Mouse (Mus musculus): ENCODE results near the gene Pakap. TPM values are rescaled to one million over a fixed set of nuclear protein-coding genes. Genes with fewer than 3 reads are reported as not detected.

Pakap gene
- polyA plus RNA-seq, 2 experiments: 0.51 TPM; not detected in 1

GRCm38 (mm10) chr4:57651547-57651946, 83.6 kb downstream of the Pakap start:
- H3K4me3 ChIP-seq (ENCODE audit: insufficient read depth in 1 of 2, low read depth in 2 of 2, low read length in 2 of 2): no peak overlapping the region
- no peaks in the 10 kb centered on the region for H3K36me3 ChIP-seq (replicated peaks; ENCODE audit: control insufficient read depth, insufficient read depth, low read depth)
- no peak overlapping the region for H3K4me2 ChIP-seq (ENCODE audit: low read depth)
- no peak overlapping the region for H3K9ac ChIP-seq (replicated peaks)
- no peak for TF ChIP-seq EP300 (IDR thresholded peaks at IDR 0.05; ENCODE audit: low read depth)
- no peak for TF ChIP-seq CTCF (IDR thresholded peaks at IDR 0.05; ENCODE audit: low read depth)
- no peak overlapping the region for H3K27ac ChIP-seq
- WGBS (ENCODE audit: insufficient replicate concordance): 73% methylated on average over 8 of the region's 8 CpGs
- no peaks in the 10 kb centered on the region for H3K4me1 ChIP-seq (replicated peaks; ENCODE audit: control insufficient read depth in 2 of 2, insufficient read depth in 2 of 2, low read length in 1 of 2)
- DNase-seq (ENCODE audit: low read depth in 3 of 3, low spot score in 3 of 3): no peak
- H3K9me3 ChIP-seq (ENCODE audit: control insufficient read depth, low read length): no peaks in the 10 kb centered on the region
- H3K27me3 ChIP-seq (ENCODE audit: control insufficient read depth, insufficient read depth, low read length): no peaks in the 10 kb centered on the region
- ATAC-seq (ENCODE audit: insufficient read depth): no peak

- Histone ChIP-seq H3K27me3 (ENCODE audit: control insufficient read depth, insufficient read depth, low read length) (no peaks in the 10 kb centered on the region), H3K36me3 (replicated peaks; ENCODE audit: control insufficient read depth, insufficient read depth, low read depth) (no peaks in the 10 kb centered on the region), H3K4me1 (replicated peaks; ENCODE audit: control insufficient read depth in 2 of 2, insufficient read depth in 2 of 2, low read length in 1 of 2) (no peaks in the 10 kb centered on the region), H3K4me2 (ENCODE audit: low read depth) (no peak overlapping the region), H3K9ac (replicated peaks) (no peak overlapping the region), H3K9me3 (ENCODE audit: control insufficient read depth, low read length) (no peaks in the 10 kb centered on the region), H3K4me3 (ENCODE audit: insufficient read depth in 1 of 2, low read depth in 2 of 2, low read length in 2 of 2) (no peak overlapping the region), H3K27ac (no peak overlapping the region)
- DNase-seq (ENCODE audit: low read depth in 3 of 3, low spot score in 3 of 3): no peak
- TF ChIP-seq CTCF (IDR thresholded peaks at IDR 0.05; ENCODE audit: low read depth): no peak
- TF ChIP-seq EP300 (IDR thresholded peaks at IDR 0.05; ENCODE audit: low read depth): no peak
- no peak for ATAC-seq (ENCODE audit: insufficient read depth)
- 58% methylated on average over 5 of the region's 5 CpGs for WGBS (ENCODE audit: insufficient replicate concordance)
Measured at GRCm38 (mm10) chr4:57652185-57652904, 84.4 kb downstream of the Pakap start.

GRCm38 (mm10) chr4:57655966-57656365, 88.0 kb downstream of the Pakap start:
- no peak for DNase-seq (ENCODE audit: low read depth in 3 of 3, low spot score in 3 of 3)
- ATAC-seq (ENCODE audit: insufficient read depth): no peak
- Histone ChIP-seq H3K9me3 (ENCODE audit: control insufficient read depth, low read length) (no peaks in the 10 kb centered on the region), H3K4me1 (replicated peaks; ENCODE audit: control insufficient read depth in 2 of 2, insufficient read depth in 2 of 2, low read length in 1 of 2) (no peaks in the 10 kb centered on the region), H3K9ac (replicated peaks) (no peak overlapping the region), H3K4me3 (ENCODE audit: insufficient read depth in 1 of 2, low read depth in 2 of 2, low read length in 2 of 2) (no peak overlapping the region), H3K36me3 (replicated peaks; ENCODE audit: control insufficient read depth, insufficient read depth, low read depth) (no peaks in the 10 kb centered on the region), H3K4me2 (ENCODE audit: low read depth) (no peak overlapping the region), H3K27ac (no peak overlapping the region), H3K27me3 (ENCODE audit: control insufficient read depth, insufficient read depth, low read length) (no peaks in the 10 kb centered on the region)
- TF ChIP-seq EP300 (IDR thresholded peaks at IDR 0.05; ENCODE audit: low read depth) (no peak), CTCF (IDR thresholded peaks at IDR 0.05; ENCODE audit: low read depth) (no peak)
- 40% methylated on average over 1 of the region's 1 CpGs for WGBS (ENCODE audit: insufficient replicate concordance)

- no peaks in the 10 kb centered on the region for H3K9me3 ChIP-seq (ENCODE audit: control insufficient read depth, low read length)
- WGBS (ENCODE audit: insufficient replicate concordance): 77% methylated on average over 12 of the region's 12 CpGs
- TF ChIP-seq CTCF (IDR thresholded peaks at IDR 0.05; ENCODE audit: low read depth): no peak
- TF ChIP-seq EP300 (IDR thresholded peaks at IDR 0.05; ENCODE audit: low read depth): no peak
- no peak overlapping the region for H3K4me2 ChIP-seq (ENCODE audit: low read depth)
- H3K27ac ChIP-seq: no peak overlapping the region
- H3K36me3 ChIP-seq (replicated peaks; ENCODE audit: control insufficient read depth, insufficient read depth, low read depth): no peaks in the 10 kb centered on the region
- H3K4me3 ChIP-seq (ENCODE audit: insufficient read depth in 1 of 2, low read depth in 2 of 2, low read length in 2 of 2): no peak overlapping the region
- ATAC-seq (ENCODE audit: insufficient read depth) (no peak), DNase-seq (ENCODE audit: low read depth in 3 of 3, low spot score in 3 of 3) (no peak)
- H3K9ac ChIP-seq (replicated peaks): no peak overlapping the region
- no peaks in the 10 kb centered on the region for H3K27me3 ChIP-seq (ENCODE audit: control insufficient read depth, insufficient read depth, low read length)
- no peaks in the 10 kb centered on the region for H3K4me1 ChIP-seq (replicated peaks; ENCODE audit: control insufficient read depth in 2 of 2, insufficient read depth in 2 of 2, low read length in 1 of 2)
Measured at GRCm38 (mm10) chr4:57656388-57656787, 88.4 kb downstream of the Pakap start.

GRCm38 (mm10) chr4:57656861-57657260, 88.9 kb downstream of the Pakap start:
- DNase-seq (ENCODE audit: low read depth in 3 of 3, low spot score in 3 of 3): no peak
- no peak overlapping the region for H3K27ac ChIP-seq

More at GRCm38 (mm10) chr4:57656861-57657260, 88.9 kb downstream of the Pakap start:
- Histone ChIP-seq H3K4me3 (ENCODE audit: insufficient read depth in 1 of 2, low read depth in 2 of 2, low read length in 2 of 2) (no peak overlapping the region), H3K4me1 (replicated peaks; ENCODE audit: control insufficient read depth in 2 of 2, insufficient read depth in 2 of 2, low read length in 1 of 2) (no peaks in the 10 kb centered on the region), H3K36me3 (replicated peaks; ENCODE audit: control insufficient read depth, insufficient read depth, low read depth) (no peaks in the 10 kb centered on the region), H3K27me3 (ENCODE audit: control insufficient read depth, insufficient read depth, low read length) (no peaks in the 10 kb centered on the region), H3K9me3 (ENCODE audit: control insufficient read depth, low read length) (no peaks in the 10 kb centered on the region), H3K9ac (replicated peaks) (no peak overlapping the region), H3K4me2 (ENCODE audit: low read depth) (no peak overlapping the region)
- WGBS (ENCODE audit: insufficient replicate concordance): 62% methylated on average over 3 of the region's 3 CpGs
- ATAC-seq (ENCODE audit: insufficient read depth): no peak
- TF ChIP-seq EP300 (IDR thresholded peaks at IDR 0.05; ENCODE audit: low read depth) (no peak), CTCF (IDR thresholded peaks at IDR 0.05; ENCODE audit: low read depth) (no peak)

All from liver, embryonic 14.5 days (tissue).